Mouse (Mus musculus) C2C12 (cell line): ENCODE results near the gene Gm48552.

Experiments
- CEBPB ChIP-seq: IDR thresholded peaks from one replicate; pipeline ENCODE4 v1.6.1; 2011; ENCODE audit warnings: low read depth, mild to moderate bottlenecking, control low read depth, moderate library complexity
- CTCF ChIP-seq: IDR thresholded peaks from one replicate; pipeline ENCODE4 v1.5.1; 2011; ENCODE audit not compliant: control insufficient read depth, insufficient read depth, insufficient read length
- FOSL1 ChIP-seq: IDR thresholded peaks from one replicate; pipeline ENCODE4 v1.8.0; 2011; ENCODE audit warnings: mild to moderate bottlenecking, low read length; ENCODE audit not compliant: poor library complexity, insufficient read depth, severe bottlenecking
- MAX ChIP-seq: IDR thresholded peaks from one replicate; pipeline ENCODE4 v1.6.1; 2011; ENCODE audit warnings: mild to moderate bottlenecking, control low read depth
- MYOD1 ChIP-seq: IDR thresholded peaks from one replicate; pipeline ENCODE4 v1.6.1; 2011; ENCODE audit warnings: low read depth; ENCODE audit not compliant: control insufficient read depth, insufficient read length
- MYOG ChIP-seq: IDR thresholded peaks from one replicate; pipeline ENCODE4 v1.6.1; 2011; ENCODE audit not compliant: control insufficient read depth, insufficient read length; ENCODE audit errors: extremely low read depth
- USF1 ChIP-seq: IDR thresholded peaks from one replicate; pipeline ENCODE4 v1.6.1; 2011; ENCODE audit warnings: low read depth, mild to moderate bottlenecking, control low read depth, moderate library complexity

DNA sequence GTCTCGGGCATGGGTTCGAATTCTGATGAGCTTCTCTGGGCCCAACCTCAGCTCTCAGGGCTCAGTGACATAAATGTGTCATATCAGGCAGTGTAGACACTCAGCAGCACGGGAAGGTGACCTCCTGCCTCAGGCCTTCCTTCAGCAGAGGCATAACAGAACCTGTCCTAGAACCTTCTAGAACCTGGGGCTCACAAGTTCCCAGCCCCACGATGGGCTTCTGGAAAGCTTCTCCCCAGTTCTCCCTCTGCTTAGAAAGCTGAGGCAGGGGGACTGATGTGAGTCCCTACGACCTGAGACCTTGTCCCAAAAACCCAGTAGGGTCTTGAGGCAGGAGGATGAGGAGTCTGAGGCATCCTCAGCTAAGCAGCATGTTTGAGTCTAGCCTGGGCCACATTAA is 26.3 kb downstream of the Gm48552 start:
- TF ChIP-seq CTCF (no peak), MAX (no peak), CEBPB (no peak), MYOG (no peak), USF1 (no peak), MYOD1 (no peak), FOSL1 (no peak)
